21 mouse cellular contexts compared by ENCODE assay signal in genomic region chr19:10829436-10830175, GRCm38 (mm10). TPM values are rescaled to one million over a fixed set of nuclear protein-coding genes. Genes with fewer than 3 reads are reported as not detected.
DNase-seq lines count a peak whose midpoint lies in the region; ATAC-seq and TF ChIP-seq lines count a peak whose summit lies in the region.
"Had no signal": no experiment of that assay in that cellular context is flagged by ENCODE, and none has a peak within 500 bp of the region (broad histone marks: within the 10 kb centered on the region; RNA-seq: fewer than 3 reads in every experiment).

Gene Cd6, minus strand, starts transcription at chr19:10830058.

- no peak for TF ChIP-seq CTCF in liver, postnatal 0 days (IDR thresholded peaks at IDR 0.05; ENCODE audit: low read depth)

- WGBS in liver, postnatal 0 days (ENCODE audit: insufficient replicate concordance) = 65% methylated on average over 16 of the region's 16 CpGs

- no peak within 1 kb of the TSS for H3K9ac ChIP-seq in liver, postnatal 0 days (replicated peaks)
- H3K9ac ChIP-seq: embryonic facial prominence, embryonic 12.5 days; forebrain, embryonic 15.5 days; limb, embryonic 12.5 days; liver, embryonic 13.5 days had no signal

- peak; percentile 80 for DNase-seq in CD4-positive helper T cell, adult 2 months (ENCODE audit: low read depth, low spot score)
- peak; percentile 74 for DNase-seq in T-cell, adult 2 months (ENCODE audit: low spot score)
- peak; percentile 74 for DNase-seq in thymus, postnatal 0 days (ENCODE audit: low spot score)
- no peak for DNase-seq in cerebellum, postnatal 25 days
- DNase-seq in liver, postnatal 0 days = no peak
- no peak for DNase-seq in urinary bladder, postnatal 25 days (ENCODE audit: low spot score)
- DNase-seq: B cell, adult 2 months; cerebellum, postnatal 36 days; kidney, postnatal 14 days; layer of hippocampus, adult 9-11 months; liver, embryonic 13.5 days had no signal

- ATAC-seq in megakaryocyte, adult 5-6 weeks (ENCODE audit: poor library complexity, severe bottlenecking) = peak; percentile 34; the same call in 1 of the 2 replicates
- ATAC-seq in liver, postnatal 0 days = no peak
- ATAC-seq: forebrain, embryonic 15.5 days; intestine, postnatal 0 days; lung, postnatal 0 days had no signal

- H3K4me3 ChIP-seq in liver, postnatal 0 days (ENCODE audit: low read depth, low read length) = no peak within 1 kb of the TSS
- H3K4me3 ChIP-seq: embryonic facial prominence, embryonic 12.5 days; forebrain, embryonic 15.5 days; limb, embryonic 12.5 days; liver, embryonic 13.5 days had no signal

- TF ChIP-seq EP300 in liver, postnatal 0 days (IDR thresholded peaks at IDR 0.05; ENCODE audit: low read depth) = no peak

- no peak within 1 kb of the TSS for H3K4me2 ChIP-seq in liver, postnatal 0 days (ENCODE audit: low read depth, low read length)
- H3K4me2 ChIP-seq: embryonic facial prominence, embryonic 12.5 days; forebrain, embryonic 15.5 days; limb, embryonic 12.5 days; liver, embryonic 13.5 days had no signal

- H3K4me1 ChIP-seq in liver, postnatal 0 days (ENCODE audit: insufficient read depth) = 0 out of 2 replicates have a peak, but pooled peaks cover 2% of the 10 kb centered on the region
- H3K4me1 ChIP-seq: embryonic facial prominence, embryonic 12.5 days; forebrain, embryonic 15.5 days; limb, embryonic 12.5 days; liver, embryonic 13.5 days had no signal

- H3K27ac ChIP-seq in liver, postnatal 0 days (ENCODE audit: low read depth) = no peak within 1 kb of the TSS
- H3K27ac ChIP-seq: embryonic facial prominence, embryonic 12.5 days; forebrain, embryonic 15.5 days; limb, embryonic 12.5 days; liver, embryonic 13.5 days had no signal

- H3K27me3 ChIP-seq in liver, postnatal 0 days (ENCODE audit: insufficient read depth, low read length) = no peaks in the 10 kb centered on the region
- H3K27me3 ChIP-seq: embryonic facial prominence, embryonic 12.5 days; forebrain, embryonic 15.5 days; limb, embryonic 12.5 days; liver, embryonic 13.5 days had no signal

- H3K36me3 ChIP-seq in liver, postnatal 0 days (replicated peaks; ENCODE audit: insufficient read depth, low read length) = no peaks in the 10 kb centered on the region
- H3K36me3 ChIP-seq: embryonic facial prominence, embryonic 12.5 days; forebrain, embryonic 15.5 days; G1E; limb, embryonic 12.5 days; liver, embryonic 13.5 days had no signal

- H3K9me3 ChIP-seq in liver, postnatal 0 days (ENCODE audit: low read length) = no peaks in the 10 kb centered on the region
- H3K9me3 ChIP-seq: embryonic facial prominence, embryonic 12.5 days; forebrain, embryonic 15.5 days; G1E; limb, embryonic 12.5 days; liver, embryonic 13.5 days had no signal

RNA-seq across cellular contexts. Expression of gene Cd6, which starts in this region (rescaled TPM):
- total RNA-seq in megakaryocyte, adult 5-6 weeks (2015) = 1.0 TPM in 1 of 2 replicates, not detected in the other
- total RNA-seq in megakaryocyte, adult 5-6 weeks (2017) = 0.26 and 0.37 TPM in 2 replicates
- 141 and 145 TPM in 2 replicates for polyA plus RNA-seq in thymus, postnatal 0 days (2015; fragmentation: Nextera tagmentation; extraction: Ambion mirVana)
- 0.11 TPM in 1 of 2 replicates, not detected in the other for polyA plus RNA-seq in liver, postnatal 0 days (2015; fragmentation: Nextera tagmentation; extraction: Ambion mirVana)
- polyA plus RNA-seq: embryonic facial prominence, embryonic 12.5 days; forebrain, embryonic 15.5 days; G1E; heart, embryonic 14.5 days; hindbrain, embryonic 11.5 days; limb, embryonic 12.5 days; lung, postnatal 0 days; neural tube, embryonic 14.5 days had no signal

Comparison
In these comparisons a context has a peak if more than half of its experiments do, and no peak if none do; other contexts are left out.
1. RNA of gene Cd6 (polyA plus RNA-seq): 141 to 145 TPM in thymus, postnatal 0 days; 0.11 TPM in liver, postnatal 0 days; every median in the first group is over 100 times any median in the second.
2. DNase-seq: peak in CD4-positive helper T cell, adult 2 months (single experiment), T-cell, adult 2 months (single experiment) and thymus, postnatal 0 days (single experiment); none in cerebellum, postnatal 25 days (0 of 2), liver, postnatal 0 days (single experiment) and urinary bladder, postnatal 25 days (single experiment).